Mouse (Mus musculus) brain, adult 2 months (tissue): ENCODE results near the gene Prkar1b.
A peak's percentile ranks its signal among the peaks of the same experiment; 100 is the strongest.

ENCODE experiments used
- DNase-seq: peaks from one replicate; pipeline ENCODE4 v3.0.0; 2011; ENCODE audit warnings: low read depth, low spot score

The Prkar1b gene

GRCm38 (mm10) chr5:138979840-138980239 is 170.0 kb downstream of the Prkar1b start:
- peak; percentile 72 for DNase-seq

GRCm38 (mm10) chr5:138977759-138978158 is 172.0 kb downstream of the Prkar1b start:
- DNase-seq, result no peak

- DNase-seq, result no peak
Observed at GRCm38 (mm10) chr5:138974911-138975485, 174.8 kb downstream of the Prkar1b start.

GRCm38 (mm10) chr5:138973480-138973879 is 176.3 kb downstream of the Prkar1b start:
- DNase-seq, result no peak

- DNase-seq, result no peak
Observed at GRCm38 (mm10) chr5:138971405-138971804, 178.4 kb downstream of the Prkar1b start.

GRCm38 (mm10) chr5:138970056-138970490 is 179.7 kb downstream of the Prkar1b start:
- DNase-seq, result no peak
